Mouse (Mus musculus) bone marrow macrophage, adult 2 months (primary cell): ENCODE data around the gene Coasy.

ENCODE experiments used
- CTCF ChIP-seq: IDR thresholded peaks from 2 replicates; pipeline ENCODE4 v1.5.1; 2012; ENCODE audit warnings: low read depth, mild to moderate bottlenecking, low read length, moderate library complexity
- POLR2A ChIP-seq: IDR thresholded peaks from 2 replicates; pipeline ENCODE4 v1.6.1; 2012; ENCODE audit warnings: mild to moderate bottlenecking, low read depth, low read length, borderline replicate concordance

DNA sequence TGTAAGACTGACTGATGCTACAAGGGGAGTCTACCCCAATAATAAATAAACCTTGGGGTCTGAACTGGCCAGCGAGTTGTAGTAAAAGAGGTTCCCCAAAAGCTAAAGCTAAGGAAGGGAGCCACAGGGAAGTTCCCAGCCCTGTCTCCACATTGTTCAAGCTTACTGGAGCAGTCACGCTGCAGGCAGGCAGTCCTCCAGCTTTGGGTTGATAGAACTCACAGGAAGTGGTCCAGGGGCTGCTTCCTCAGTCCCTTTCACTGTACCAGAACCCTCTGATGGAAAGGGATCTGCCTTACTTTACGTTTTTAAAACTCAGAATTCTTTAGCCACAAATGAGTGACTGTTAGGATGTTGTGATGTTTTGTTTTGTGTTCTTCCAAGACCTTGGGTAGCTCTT is 34.9 kb upstream of the Coasy start:
- TF ChIP-seq CTCF (no peak), POLR2A (no peak)
